Mouse (Mus musculus) embryo, embryonic 10.5 days (tissue): ENCODE measurements at regions not wholly inside any gene's neighbourhood (a gene's known extent, or its start where the extent isn't known, plus 50 kb on each side); places are given as distances from the start of the nearest gene placed in this dataset.

Experiments used
- DNase-seq: peaks from one replicate; pipeline ENCODE4 v3.0.0-alpha.2; 2015; ENCODE audit warnings: low spot score

- DNase-seq, result peak; percentile 2
Observed at GRCm38 (mm10) chr10:35389237-35389636, 322.5 kb downstream of the Amd2 start.

- DNase-seq, result no peak
Observed at GRCm38 (mm10) chr10:35381688-35382087, 330.0 kb downstream of the Amd2 start.
